Mouse (Mus musculus): ENCODE results near the gene Gpr18.

GRCm38 (mm10) chr14:121955176-121955795, 39.7 kb upstream of the Gpr18 start:
- TF ChIP-seq CTCF (IDR thresholded peaks at IDR 0.05; ENCODE audit: extremely low read depth, insufficient read depth, low read length), result no peak
- no peak for TF ChIP-seq POLR2A (IDR thresholded peaks at IDR 0.05; ENCODE audit: extremely low read depth, insufficient read depth, low read length)

Data from cortical plate, adult 2 months (tissue).